Mouse (Mus musculus): ENCODE results near the gene Prdx2. TPM values are rescaled to one million over a fixed set of nuclear protein-coding genes. Genes with fewer than 3 reads are reported as not detected.

The Prdx2 gene
- total RNA-seq, 2 experiments from 2014 or later = 180 to 196 TPM

DNA sequence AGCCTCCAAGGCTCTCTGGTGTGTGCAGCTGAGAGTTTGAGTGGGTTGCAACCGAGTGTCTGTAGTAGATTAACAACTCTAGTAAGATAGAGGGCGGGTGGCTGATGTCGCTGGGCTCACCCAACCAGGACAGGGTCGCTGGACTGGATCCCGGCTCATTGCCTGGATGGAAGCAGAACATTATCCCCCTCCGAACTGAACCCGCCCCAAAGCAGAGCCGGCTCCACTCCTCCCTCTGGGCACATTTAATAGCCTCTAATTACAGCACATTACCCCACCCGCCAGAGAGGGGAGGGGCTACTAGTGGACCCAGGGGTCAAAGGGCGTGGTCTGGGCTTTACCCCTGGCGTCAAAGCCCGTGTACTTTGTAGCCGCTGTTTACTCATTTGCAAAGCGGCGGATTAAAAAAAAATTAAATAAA lies 19.9 kb downstream of the Prdx2 start:
- intact Hi-C loops (cut with DNase I) = no loop called here
- DNase-seq = peak in 1 of 2 experiments; percentile 66

DNA sequence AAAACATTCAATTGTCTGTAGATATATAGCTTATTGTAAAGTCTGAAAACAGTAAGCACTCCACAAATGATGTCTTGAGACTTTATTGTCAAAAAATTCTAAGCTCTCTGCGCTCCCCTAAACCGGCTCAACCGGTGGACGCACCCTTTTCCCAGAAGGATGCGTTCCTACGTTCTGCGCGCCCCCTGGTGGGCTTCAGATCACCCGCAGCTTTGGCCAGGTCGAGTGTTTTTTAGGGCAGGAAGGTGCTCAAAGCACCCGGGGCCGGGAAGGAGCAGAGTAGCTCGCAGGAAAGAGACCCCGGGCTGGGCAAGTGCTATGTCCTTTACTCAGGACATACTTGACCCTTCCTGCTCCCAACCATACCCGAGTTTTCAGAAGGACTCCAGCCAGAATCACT lies 20.4 kb downstream of the Prdx2 start:
- intact Hi-C loops (cut with DNase I) = loop anchor here (1.0 to 2.0 kb wide), 2 partner anchors 16 to 45 kb away; no protein-coding TSS in a partner anchor
- peak; percentile 92 to 94 for DNase-seq

DNA sequence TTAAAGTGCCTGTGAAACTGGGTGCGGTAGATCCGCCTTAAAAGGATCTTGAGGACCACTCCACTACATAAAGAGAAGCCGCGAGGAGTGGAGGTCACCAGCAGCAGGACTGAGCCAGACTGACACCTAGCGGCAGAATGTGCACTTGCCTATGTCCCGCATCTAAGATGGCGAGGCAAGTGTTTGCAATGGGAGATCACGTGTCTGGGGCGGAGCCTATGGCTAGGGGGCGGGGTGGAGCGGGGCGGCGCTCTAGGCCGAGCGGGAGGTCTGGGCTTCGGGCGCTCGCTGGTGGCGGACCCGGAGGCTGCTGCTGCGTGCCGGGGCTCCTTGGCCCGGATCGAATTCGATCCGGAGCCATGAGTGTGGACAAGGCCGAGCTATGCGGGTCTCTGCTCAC lies 21.0 kb downstream of the Prdx2 start, which contains the start of gene Hook2:
Hook2 (plus strand) TSS at position 255 of the 400 bp plus-strand sequence.
- intact Hi-C loops (cut with DNase I) = loop anchor here (1.0 to 2.0 kb wide), 2 partner anchors 16 to 46 kb away; no protein-coding TSS in a partner anchor

DNA sequence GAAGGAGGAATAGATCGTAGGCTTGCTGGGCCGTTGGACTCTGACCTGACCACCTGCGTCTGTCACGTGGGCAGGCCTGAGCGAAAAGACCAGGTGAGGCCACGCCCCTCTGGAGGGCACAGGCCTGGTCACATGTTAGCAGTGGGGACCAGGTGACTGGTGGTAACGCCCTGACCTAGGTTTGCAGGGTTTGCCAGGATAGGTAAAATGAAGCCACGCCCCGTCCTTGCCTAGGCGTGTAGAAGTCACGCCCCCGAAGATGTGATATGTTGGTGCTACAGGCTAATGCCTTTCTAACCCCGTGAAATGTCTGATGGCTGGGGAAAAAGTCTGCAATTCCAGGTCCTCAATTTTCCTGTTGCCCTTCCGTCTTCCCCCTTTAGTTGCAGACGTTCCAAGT lies 21.4 kb downstream of the Prdx2 start:
- DNase-seq = no peak
- intact Hi-C loops (cut with DNase I) = loop anchor here (1.0 to 2.0 kb wide), 2 partner anchors 17 to 46 kb away; no protein-coding TSS in a partner anchor

More for the DNA sequence above, 21.0 kb downstream of the Prdx2 start, which contains the start of gene Hook2:
- peak; percentile 94 to 96 for DNase-seq

DNA sequence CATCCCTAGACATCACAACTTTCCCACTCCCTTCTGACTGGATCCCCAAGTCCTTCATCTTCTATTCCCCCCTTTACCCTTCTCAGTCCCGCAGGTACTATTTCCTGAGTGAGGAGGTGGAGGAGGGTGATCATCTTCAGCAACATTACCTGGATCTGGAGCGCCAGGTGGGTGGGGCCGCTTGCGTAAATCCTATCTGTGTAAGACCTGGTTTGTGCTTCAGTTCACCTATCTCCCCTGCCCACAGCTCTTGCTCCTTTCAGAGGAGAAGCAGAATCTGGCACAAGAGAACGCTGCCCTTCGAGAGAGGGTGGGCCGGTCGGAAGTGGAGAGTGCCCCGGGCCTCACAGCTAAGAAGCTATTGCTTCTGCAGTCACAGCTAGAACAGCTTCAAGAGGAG lies 25.0 kb downstream of the Prdx2 start:
- no peak for DNase-seq
- intact Hi-C loops (cut with DNase I) = no loop called here

DNA sequence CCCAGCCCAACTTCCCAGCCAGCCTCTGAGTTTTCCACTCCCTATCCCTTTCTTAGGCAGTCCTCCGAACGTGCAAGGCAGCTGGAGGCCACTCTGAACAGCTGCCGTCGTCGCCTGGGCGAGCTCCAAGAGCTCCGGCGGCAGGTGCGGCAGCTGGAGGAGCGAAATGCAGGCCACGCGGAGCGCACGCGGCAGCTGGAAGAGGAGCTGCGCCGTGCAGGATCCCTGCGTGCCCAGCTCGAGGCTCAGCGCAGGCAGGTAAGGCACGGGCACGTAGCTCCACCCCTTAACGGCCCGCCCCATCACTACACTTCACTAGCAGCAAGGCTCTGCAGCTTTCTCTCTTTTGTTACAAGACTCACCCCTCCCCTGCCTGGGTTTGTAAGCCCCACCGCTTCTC lies 26.3 kb downstream of the Prdx2 start:
- no peak for DNase-seq
- intact Hi-C loops (cut with DNase I) = loop anchor here (5.0 kb wide), 1 partner anchor 68 kb away; no protein-coding TSS in a partner anchor

DNA sequence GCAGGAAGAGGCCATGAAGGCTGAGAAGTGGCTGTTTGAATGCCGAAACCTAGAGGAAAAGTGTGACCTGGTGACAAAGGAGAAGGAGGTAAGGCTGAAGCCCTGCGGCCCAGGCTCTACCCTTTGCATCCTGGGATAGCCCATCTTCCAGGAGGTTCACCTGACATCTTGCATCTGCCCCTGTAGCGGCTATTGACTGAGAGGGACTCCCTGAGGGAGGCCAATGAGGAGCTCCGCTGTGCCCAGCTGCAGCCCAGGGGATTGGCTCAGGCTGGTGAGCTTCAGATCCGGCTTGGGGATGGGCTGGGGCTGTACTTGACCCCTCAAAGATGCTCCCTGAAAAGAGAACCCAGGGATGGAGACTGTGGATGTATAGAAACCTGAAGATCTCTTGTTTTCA lies 27.6 kb downstream of the Prdx2 start:
- intact Hi-C loops (cut with DNase I) = loop anchor here (5.0 kb wide), 1 partner anchor 70 kb away; no protein-coding TSS in a partner anchor
- no peak for DNase-seq

DNA sequence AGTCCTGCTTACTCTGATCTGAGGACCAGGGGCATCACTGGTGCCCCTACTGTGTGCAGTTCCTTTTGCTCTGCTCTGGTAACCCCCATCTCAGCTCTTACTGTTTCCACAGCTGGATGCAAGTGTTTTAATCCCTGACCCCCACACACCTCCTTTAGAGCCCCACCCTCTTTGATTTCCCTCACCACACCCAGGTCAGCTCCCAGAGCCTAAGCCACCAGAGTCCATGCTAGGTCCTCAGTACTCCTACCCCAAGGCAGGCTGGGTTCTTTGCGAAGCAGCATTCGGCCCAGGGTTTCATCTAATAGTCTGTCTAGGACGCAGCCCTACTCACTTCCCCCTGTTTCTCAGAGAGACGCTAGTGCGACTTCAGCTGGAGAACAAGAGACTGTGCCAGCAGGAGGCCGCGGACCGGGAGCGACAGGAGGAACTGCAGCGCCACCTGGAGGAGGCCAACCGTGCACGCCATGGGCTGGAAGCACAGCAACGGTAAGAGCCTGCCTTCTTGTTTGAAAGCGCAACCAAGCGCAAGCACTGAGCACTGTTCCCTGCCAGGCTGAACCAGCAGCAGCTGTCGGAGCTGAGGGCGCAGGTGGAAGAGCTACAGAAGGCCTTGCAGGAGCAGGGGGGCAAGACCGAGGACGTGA lies 28.4 kb downstream of the Prdx2 start:
- peak; percentile 85 to 89 for DNase-seq
- intact Hi-C loops (cut with DNase I) = loop anchor here (5.0 kb wide), 1 partner anchor 70 kb away; no protein-coding TSS in a partner anchor

DNA sequence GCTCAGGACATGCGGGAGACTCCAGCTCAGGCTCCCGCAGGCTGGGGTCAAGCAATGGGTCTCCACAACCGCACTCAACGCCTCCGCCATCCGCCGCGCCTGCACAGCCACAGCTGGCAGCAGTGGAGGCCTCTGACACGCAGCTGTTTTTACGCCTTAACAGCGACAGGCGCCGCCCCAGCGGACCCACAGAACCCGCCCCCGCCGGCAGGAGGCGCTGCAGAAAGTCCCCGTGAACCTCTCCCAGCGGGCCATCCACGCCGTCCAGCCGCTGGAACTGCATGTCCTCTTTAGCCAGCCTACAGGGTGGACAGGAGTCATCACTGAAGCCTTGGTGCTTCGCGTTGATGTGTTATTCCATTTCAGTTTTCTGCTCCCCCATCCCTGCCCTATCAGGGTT lies 38.3 kb downstream of the Prdx2 start:
- intact Hi-C loops (cut with DNase I) = no loop called here
- DNase-seq = no peak

DNA sequence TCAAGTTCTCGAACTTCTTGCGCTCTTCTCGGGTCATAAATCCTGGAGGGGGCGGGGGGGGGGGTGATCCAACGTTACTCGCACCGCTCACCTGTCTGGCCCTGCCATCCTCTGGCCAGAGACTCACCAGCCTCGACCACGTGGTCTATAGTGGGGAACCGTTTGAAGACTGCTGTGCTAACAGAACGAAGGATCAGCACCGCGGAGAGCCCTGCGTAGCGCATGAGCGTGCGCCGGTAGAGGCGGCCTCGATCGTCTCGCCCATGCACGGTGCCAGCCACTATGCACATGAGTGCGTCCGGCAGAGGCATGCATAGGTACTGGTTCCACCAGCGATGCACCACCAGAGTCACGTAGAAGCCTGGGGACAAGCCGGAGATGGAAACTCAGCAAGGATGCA lies 41.9 kb downstream of the Prdx2 start:
- no peak for DNase-seq
- intact Hi-C loops (cut with DNase I) = no loop called here

DNA sequence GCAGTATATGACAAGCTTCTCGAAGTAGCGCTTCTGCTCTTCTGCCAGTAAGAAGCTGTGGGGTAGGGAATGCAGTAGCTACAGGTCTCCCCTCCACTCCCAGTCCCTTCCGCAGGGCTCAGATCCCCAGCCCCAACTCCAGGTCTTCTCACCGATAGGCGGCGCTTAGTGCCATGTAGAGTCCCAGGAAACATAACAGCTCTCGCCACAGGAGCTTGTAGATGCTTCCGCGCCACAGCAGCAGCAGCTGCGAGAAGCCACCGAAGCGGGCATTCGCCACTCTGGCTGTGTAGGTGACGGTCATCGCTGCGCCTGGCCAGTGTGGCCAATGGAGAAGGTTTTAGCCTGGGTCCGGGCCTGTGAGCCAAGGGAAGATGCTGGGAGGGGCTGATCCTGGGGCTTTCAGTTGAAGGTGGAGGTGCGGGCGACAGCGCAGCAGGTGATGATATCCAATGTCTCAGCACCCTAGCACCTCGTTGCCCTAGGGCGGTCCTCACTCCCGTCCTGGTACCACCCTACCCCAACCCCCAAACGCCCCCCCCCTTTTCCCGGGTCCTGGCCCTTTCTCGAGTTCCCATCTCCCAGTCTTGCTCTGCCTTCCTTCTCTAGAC lies 43.9 kb downstream of the Prdx2 start:
- peak in 1 of 2 experiments; percentile 29 for DNase-seq
- intact Hi-C loops (cut with DNase I) = no loop called here

DNA sequence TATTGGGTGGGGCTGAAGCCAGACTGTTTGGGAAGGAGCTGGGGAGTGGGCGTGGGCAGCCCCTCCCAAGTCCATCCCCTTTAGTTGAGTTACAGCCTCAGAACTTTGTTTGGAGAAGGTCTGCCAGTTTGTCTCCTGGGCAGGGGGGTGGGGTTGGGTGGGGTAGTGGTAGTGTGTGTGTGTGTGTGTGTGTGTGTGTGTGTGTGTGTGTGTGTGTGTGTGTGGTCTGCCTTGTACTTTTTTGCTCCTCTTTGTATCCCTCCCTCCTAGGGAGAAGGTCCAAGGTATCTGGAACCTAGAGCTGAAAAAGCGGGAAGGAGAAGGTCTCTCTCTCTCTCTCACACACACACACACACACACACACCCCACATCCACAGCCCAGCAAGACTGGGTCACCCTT lies 45.0 kb downstream of the Prdx2 start, which contains the start of gene Best2:
Best2 (minus strand) TSS at position 101 of the 400 bp plus-strand sequence.
- no peak for DNase-seq
- intact Hi-C loops (cut with DNase I) = no loop called here

DNA sequence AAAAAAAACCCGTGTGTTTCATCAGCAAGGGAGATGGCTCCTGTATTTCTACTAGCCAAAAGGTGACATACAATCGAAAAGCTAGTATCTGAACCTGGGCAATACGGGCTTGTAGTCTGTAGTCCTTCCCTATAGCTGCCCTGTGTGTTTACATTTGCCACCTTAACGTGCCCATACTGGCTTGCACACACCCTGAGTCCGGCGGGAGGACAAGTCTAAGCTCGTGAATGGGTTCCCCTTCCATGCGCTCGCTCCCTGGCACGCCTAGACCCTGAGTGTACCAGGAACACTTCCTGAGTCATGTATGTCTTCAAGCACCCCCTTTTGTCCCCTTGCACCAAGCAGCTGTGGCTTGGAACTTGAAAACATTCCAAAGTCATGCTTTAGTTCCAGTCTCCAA lies 47.3 kb downstream of the Prdx2 start:
- intact Hi-C loops (cut with DNase I) = no loop called here
- no peak for DNase-seq

DNA sequence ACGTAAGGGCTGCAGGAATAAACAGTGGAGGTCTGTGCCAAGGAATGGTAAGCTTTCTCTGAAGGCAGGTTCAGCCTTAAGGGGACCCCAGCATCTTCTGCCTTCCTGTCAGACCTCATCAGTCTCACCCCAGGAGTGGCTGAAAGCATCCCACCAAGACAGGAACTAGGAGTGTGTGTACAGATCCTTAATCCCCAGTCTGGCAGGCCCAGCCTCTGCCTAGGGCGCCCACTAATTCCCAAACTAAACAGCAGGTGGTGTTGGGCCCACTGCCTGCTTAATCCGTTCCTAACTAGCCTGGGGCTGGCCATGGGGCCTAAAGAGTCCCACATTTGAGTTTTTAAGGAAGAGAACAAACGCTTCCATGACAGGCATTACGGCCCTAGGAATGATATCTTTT lies 47.8 kb downstream of the Prdx2 start:
- intact Hi-C loops (cut with DNase I) = no loop called here
- no peak for DNase-seq

DNA sequence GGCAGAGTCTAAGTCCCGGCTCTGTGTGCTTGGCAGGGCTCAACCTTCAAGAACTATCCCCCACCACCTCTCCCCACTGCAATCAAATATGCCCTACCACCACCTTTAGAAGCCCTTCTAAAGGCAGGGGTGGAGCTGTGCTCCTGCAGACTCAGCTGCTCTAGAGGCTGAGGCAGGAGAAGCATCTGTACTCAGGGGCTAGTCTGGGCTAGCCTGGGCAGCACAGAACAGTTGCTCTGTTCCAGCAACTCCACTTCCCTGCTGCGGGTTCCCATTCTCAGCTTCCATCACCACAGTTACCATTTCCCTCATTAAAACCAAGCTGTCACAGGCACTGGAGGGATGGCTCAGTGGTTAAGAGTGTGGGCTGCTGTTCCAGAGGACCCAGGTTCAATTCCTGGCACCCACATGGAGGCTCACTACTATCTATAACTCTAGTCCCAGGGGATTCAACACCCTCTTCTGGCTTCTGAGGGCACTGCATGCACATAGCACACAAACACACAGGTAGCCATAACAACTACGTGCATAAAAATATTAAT lies 52.2 kb downstream of the Prdx2 start:
- intact Hi-C loops (cut with DNase I) = no loop called here

DNA sequence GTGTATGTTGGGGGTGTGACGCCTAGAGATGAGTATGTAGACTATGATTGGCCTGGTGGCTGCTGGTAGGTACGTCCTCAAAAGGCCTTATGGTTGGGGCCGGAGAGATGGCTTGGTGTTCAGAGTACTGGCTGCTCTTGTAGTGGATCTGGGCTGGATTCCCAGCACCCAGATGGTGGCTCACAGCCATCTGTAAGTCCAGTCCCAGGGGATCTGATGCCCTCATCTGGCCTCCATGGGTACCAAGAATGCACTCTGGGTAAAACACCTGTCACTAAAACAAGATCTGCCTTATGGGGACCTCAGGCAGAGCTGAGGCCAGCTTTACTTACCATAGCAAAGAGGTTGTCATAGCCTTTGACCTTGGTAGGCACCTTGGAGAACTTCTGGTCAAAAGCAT lies 54.5 kb downstream of the Prdx2 start:
- no peak for DNase-seq
- intact Hi-C loops (cut with DNase I) = no loop called here

More for the DNA sequence above, 52.2 kb downstream of the Prdx2 start:
- no peak for DNase-seq

Small RNA genes within 50 kb of the gene (microRNA-seq; reads per million reads assigned to microRNA genes)
- 0 reads per million in 2 experiments for gene Gm24197

Other genes starting within 250 kb of the Prdx2 start
- gene G430095P16Rik, start 246.6 kb upstream of the Prdx2 start, total RNA-seq (2021) = 1 to 10 TPM in 1 of 2 experiments, not detected in 1; 1.0 TPM
- gene Nfix, start 169.2 kb upstream of the Prdx2 start, total RNA-seq (2021) = 100 to 1,000 TPM; 433 to 510 TPM
- 1 to 10 TPM; 8.3 to 9.9 TPM for gene Dand5, start 146.8 kb upstream of the Prdx2 start, total RNA-seq (2021)
- 10 to 100 TPM; 17.7 to 23.0 TPM for gene Gadd45gip1, start 138.1 kb upstream of the Prdx2 start, total RNA-seq (2021)
- 100 to 1,000 TPM; 136 to 151 TPM for gene Rad23a, start 128.9 kb upstream of the Prdx2 start, total RNA-seq (2021)
- 100 to 1,000 TPM; 153 to 159 TPM for gene Calr, start 122.7 kb upstream of the Prdx2 start, total RNA-seq (2021)
- gene Farsa, start 112.6 kb upstream of the Prdx2 start, total RNA-seq (2021) = 10 to 100 TPM; 22.1 to 26.2 TPM
- gene Syce2, start 97.5 kb upstream of the Prdx2 start, total RNA-seq (2021) = 1 to 10 TPM in 1 of 2 experiments, under 1 TPM in 1; 0.71 to 1.4 TPM
- gene Gcdh, start 75.7 kb upstream of the Prdx2 start, total RNA-seq (2021) = 10 to 100 TPM; 25.5 to 45.9 TPM
- gene Klf1, start 67.7 kb upstream of the Prdx2 start, total RNA-seq (2021) = not detected
- 1 to 10 TPM; 3.7 to 5.1 TPM for gene Dnase2a, start 61.0 kb upstream of the Prdx2 start, total RNA-seq (2021)
- not detected for gene Mast1, start 32.2 kb upstream of the Prdx2 start, total RNA-seq (2021)
- not detected for gene Rtbdn, start 22.6 kb upstream of the Prdx2 start, total RNA-seq (2021)
- gene Gm49661, start 154 bp upstream of the Prdx2 start, total RNA-seq (2021) = not detected
- gene Rnaseh2a, start 180 bp downstream of the Prdx2 start, total RNA-seq (2021) = 10 to 100 TPM; 23.3 to 23.8 TPM
- 10 to 100 TPM in 1 of 2 experiments, 1 to 10 TPM in 1; 4.3 to 12.8 TPM for gene Junb, start 9.1 kb downstream of the Prdx2 start, total RNA-seq (2021)
- gene Hook2, start 21.0 kb downstream of the Prdx2 start, total RNA-seq (2021) = 1 to 10 TPM; 1.4 to 1.5 TPM
- gene Best2, start 44.9 kb downstream of the Prdx2 start, total RNA-seq (2021) = not detected
- 10 to 100 TPM; 49.7 to 50.8 TPM for gene Asna1, start 55.7 kb downstream of the Prdx2 start, total RNA-seq (2021)
- 10 to 100 TPM; 71.9 to 73.6 TPM for gene Trir, start 57.2 kb downstream of the Prdx2 start, total RNA-seq (2021)
- 10 to 100 TPM; 29.3 to 29.7 TPM for gene Tnpo2, start 67.3 kb downstream of the Prdx2 start, total RNA-seq (2021)
- gene Fbxw9, start 90.5 kb downstream of the Prdx2 start, total RNA-seq (2021) = 1 to 10 TPM; 1.4 to 2.4 TPM
- not detected for gene Gm5741, start 98.4 kb downstream of the Prdx2 start, total RNA-seq (2021)
- gene Dhps, start 102.2 kb downstream of the Prdx2 start, total RNA-seq (2021) = 10 to 100 TPM; 18.2 to 23.6 TPM
- 10 to 100 TPM; 37.3 to 44.5 TPM for gene Wdr83os, start 111.2 kb downstream of the Prdx2 start, total RNA-seq (2021)
- 10 to 100 TPM; 13.5 to 15.6 TPM for gene Wdr83, start 111.7 kb downstream of the Prdx2 start, total RNA-seq (2021)
- 1 to 10 TPM; 9.0 TPM for gene Man2b1, start 113.7 kb downstream of the Prdx2 start, total RNA-seq (2021)
- 1 to 10 TPM in 1 of 2 experiments, under 1 TPM in 1; 0.76 to 1.1 TPM for gene Zfp791, start 153.5 kb downstream of the Prdx2 start, total RNA-seq (2021)
- not detected for gene Cks1brt, start 182.3 kb downstream of the Prdx2 start, total RNA-seq (2021)